Mouse (Mus musculus): Measurements from ENCODE around the gene Il3.

- TF ChIP-seq USF1 (IDR thresholded peaks at IDR 0.05; ENCODE audit: low read depth) (no peak), MAX (IDR thresholded peaks at IDR 0.05; ENCODE audit: low read depth) (no peak), E2F4 (IDR thresholded peaks at IDR 0.05; ENCODE audit: insufficient read depth) (no peak), MYOD1 (IDR thresholded peaks at IDR 0.05; ENCODE audit: control insufficient read depth in 1 of 3, insufficient read length in 2 of 3, low read depth in 2 of 3) (no peak)
Measured at GRCm38 (mm10) chr11:54227478-54227877, 39.6 kb downstream of the Il3 start.

All from myocyte (in vitro differentiated cells).